Mouse (Mus musculus): ENCODE data around the gene Chd1l.

Gene Chd1l

GRCm38 (mm10) chr3:97617091-97617825, 7.3 kb upstream of the Chd1l start:
- DNase-seq = no peak

DNA sequence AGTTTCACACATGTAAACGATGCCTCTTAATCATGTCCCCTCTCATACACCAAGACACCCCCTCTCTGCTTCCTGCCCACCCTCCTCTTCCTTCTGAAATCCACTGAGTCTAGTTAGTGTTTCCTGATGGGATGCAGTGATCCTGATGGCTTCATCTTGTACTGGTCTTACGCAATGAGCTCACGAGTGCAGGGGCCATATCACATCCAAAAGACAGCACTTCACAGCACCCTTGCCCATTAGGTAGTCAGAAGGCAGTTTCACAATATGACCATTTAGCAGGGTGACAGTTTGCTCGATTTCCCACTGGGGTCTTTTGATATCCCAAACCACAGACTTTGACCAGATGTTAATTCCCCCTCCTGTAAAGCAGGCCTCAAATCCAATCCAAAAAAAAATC, 5.9 kb upstream of the Chd1l start:
- no peak for DNase-seq

DNA sequence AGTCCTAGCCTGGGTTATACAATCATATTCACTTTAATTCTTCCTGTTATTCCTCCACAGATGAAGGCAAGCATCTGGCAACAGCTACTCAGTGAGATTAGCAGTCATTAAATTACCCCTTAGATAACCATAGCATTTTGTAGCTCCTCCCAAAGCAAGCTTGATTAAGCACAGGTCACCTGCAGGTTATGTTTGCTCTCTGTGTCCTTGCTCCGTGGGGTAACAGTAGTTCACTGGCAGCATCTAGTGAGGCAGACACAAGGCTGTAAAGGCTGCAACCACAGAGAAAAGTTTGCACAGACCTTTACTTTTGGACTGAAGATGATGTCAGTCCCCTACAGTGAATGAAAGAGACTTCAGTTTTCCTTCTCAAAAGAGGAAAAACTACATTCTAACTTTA, 5.2 kb upstream of the Chd1l start:
- DNase-seq = no peak

- no peak for DNase-seq
These were observed 1.0 kb upstream of the Chd1l start for GRCm38 (mm10) chr3:97611021-97611420.

- peak; percentile 48 to 70 for DNase-seq
These were observed 680 bp downstream of the Chd1l start for GRCm38 (mm10) chr3:97609201-97609844.

DNA sequence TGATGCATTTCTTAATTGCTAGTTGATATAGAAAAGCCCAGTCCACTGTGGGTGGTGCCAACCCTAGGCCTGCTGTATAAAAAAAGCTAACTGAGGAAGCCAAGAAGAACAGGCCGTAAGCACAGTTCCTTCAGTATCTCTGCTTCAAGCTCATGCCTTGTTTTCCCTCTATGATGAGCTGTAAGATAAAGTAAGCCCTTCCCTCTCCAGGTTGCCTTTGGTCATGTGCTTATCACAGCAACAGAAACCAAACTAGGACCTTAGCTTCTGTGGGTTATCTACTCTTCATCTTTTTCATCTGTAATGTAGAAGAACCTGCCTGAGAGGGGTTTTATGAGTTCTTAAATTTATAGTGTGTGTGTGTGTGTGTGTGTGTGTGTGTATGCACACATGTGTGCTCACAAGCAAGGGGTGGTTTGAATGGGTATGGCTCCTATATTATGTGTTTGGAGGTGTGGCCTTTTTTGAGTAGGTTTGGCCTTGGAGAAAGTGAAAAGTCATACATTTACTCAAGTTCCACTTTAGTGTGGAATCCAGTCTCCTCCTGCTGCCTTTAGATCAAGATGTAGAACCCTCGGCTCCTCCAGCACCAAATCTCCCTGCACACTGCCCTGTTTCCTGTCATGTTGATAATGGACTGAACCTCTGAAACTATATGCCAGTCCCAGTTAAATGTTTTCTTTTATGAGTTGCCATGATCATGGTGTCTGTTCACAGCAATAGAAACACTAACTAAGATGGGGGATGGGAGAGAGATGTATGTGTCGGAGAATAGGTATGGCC, 9.8 kb downstream of the Chd1l start:
- no peak for DNase-seq

DNA sequence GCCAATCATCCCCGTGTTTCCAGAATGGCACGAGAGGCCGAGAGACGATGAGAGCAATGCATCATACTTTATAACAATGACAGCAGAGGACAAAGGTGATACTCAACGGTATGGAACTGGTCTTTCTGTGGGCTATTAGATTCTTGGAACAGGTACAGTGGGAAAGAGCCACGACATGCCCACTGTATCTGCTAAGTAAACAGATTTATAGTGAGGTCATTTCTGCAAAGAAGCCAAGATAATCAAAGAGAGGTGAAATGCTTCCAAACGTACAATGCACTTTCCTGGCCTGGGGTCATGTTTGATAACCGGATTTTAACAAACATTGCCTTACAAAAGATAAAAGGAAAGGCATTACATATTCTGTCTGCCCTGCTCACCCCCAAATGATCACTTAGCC, 13.2 kb downstream of the Chd1l start:
- no peak for DNase-seq

GRCm38 (mm10) chr3:97595066-97595465, 14.9 kb downstream of the Chd1l start:
- DNase-seq = no peak

GRCm38 (mm10) chr3:97594140-97594539, 15.9 kb downstream of the Chd1l start:
- no peak for DNase-seq

GRCm38 (mm10) chr3:97593089-97593488, 16.9 kb downstream of the Chd1l start:
- DNase-seq = no peak

- no peak for DNase-seq
These were observed 19.3 kb downstream of the Chd1l start for GRCm38 (mm10) chr3:97590699-97591098.

- DNase-seq = no peak
These were observed 22.3 kb downstream of the Chd1l start for GRCm38 (mm10) chr3:97587656-97588055.

GRCm38 (mm10) chr3:97585383-97586160, 24.4 kb downstream of the Chd1l start:
- peak; percentile 23 to 70 for DNase-seq

DNA sequence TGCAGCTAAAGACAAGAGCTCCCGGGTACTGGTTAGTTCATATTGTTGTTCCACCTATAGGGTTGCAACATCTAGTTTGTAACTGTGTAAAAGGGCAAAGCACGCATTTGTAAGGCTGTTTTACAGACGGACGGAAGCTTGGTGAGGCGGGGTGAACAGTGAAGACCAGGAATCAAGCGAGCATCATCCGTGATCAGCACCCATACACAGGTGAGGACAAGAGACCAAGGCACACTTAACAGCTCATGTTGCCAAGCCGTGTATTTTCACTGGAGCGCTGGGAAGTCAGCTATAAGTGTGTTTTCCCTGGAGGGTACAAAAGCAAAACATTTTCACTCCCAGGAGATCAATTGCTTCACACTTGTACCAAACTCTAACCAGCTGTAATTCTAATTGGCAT, 36.2 kb downstream of the Chd1l start:
- no peak for DNase-seq

DNA sequence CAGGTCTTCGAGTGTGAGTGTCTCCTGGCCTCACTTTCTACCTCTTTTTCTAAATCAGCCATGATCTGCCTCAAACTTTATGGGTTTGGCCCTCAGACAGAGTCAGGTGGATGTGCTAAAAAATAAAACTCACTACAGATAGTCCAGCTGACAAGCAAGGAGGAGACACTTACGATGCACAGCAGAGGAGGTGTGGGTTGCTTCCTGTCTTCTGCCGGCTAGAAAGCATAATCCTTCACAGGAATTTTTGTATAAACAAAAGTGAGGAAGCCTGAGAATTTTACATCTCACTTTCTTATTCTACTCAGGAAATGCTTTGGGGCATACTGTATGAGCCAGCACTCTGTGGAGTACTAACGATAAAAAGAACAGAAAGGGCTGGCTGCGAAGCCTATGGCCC, 45.4 kb downstream of the Chd1l start:
- no peak for DNase-seq

DNA sequence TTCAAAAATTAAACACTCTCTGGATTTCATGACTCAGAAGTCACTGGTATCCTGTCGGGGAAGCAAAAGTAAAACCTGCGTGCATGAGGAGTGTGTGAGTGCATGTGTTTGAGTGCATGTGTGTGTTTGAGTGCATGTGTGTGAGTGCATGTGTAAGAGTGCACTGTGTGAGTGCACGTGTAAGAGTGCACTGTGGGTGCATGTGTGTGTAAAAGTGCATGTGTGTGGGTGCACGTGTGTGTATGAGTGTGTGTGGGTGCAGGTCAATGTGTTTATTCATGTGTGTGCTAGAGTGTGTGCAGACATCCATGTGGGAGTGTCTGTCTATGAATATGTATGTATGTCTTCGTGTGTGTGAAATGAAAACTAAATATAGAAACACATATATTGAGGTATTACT, 51.4 kb downstream of the Chd1l start:
- no peak for DNase-seq

DNA sequence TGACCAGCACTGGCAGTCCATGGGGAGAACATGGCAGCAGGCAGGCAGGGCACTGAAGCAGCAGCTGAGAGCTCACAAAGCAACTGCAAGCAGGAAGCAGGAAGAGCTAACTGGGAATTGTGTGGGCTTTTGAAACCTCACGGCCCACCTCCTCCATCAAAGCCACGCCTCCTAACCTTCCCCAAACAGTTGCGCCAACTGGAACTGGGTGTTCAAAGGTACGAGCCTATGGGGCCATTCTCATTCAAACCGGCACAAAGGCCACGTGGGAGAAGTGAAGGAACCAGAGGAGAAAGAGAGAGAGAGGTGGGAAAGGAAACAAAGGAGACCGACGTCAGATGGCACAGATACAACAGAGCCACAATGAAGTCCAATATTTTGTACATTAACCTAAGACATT, 63.8 kb downstream of the Chd1l start:
- no peak for DNase-seq

GRCm38 (mm10) chr3:97540171-97540570, 69.8 kb downstream of the Chd1l start:
- no peak for DNase-seq

GRCm38 (mm10) chr3:97538634-97539033, 71.4 kb downstream of the Chd1l start:
- no peak for DNase-seq

DNA sequence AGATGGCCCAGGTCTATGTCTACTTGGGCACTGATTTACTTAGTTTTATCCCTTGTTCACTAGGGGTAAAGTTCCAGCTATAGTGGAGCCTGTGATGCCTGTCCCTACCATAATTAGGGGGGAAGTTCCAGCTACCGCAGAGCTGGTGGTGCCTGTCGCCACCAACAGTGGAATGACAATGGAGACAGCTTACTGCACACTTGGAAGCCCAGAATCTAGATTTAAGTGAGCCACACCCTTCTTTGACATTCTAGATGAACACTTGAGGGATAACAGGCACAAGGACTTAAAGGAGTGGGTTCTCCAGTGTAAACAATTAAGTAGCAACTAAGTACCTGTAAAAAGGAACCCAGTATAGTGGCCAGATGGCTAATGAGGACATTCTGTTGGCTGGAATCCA, 73.0 kb downstream of the Chd1l start:
- no peak for DNase-seq

GRCm38 (mm10) chr3:97535660-97536059, 74.3 kb downstream of the Chd1l start:
- no peak for DNase-seq

DNA sequence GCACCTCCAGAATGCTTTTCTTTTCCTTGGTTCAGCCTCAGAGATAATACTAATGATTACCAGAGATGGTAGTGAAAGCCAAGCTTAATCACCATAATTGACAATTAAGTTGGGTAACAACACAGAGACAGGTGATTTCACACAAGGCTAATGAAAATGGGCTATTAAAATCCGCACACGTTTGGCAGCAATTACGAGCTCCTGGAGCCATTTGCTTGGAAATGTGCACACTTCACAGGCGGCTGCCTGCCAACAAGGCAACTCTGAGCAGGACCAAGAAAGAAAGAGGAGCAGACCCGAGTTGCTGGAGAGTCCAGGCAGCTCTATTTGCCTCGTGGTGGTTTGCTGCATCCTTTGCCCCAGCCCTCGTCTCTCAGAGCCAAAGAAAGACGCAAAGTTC, 84.5 kb downstream of the Chd1l start:
- no peak for DNase-seq

GRCm38 (mm10) chr3:97524835-97525234, 85.2 kb downstream of the Chd1l start:
- peak in 1 of 2 experiments; percentile 27 for DNase-seq

Data from spleen, adult 18-20 months (tissue).